Mouse (Mus musculus) MN1 (cell line): ENCODE measurements at regions not wholly inside any gene's neighbourhood (a gene's known extent, or its start where the extent isn't known, plus 50 kb on each side); places are given as distances from the start of the nearest gene placed in this dataset.

ENCODE experiments used
- DNase-seq: peaks from one replicate; pipeline ENCODE4 v3.0.0-alpha.2; 2016; ENCODE audit warnings: low spot score

DNA sequence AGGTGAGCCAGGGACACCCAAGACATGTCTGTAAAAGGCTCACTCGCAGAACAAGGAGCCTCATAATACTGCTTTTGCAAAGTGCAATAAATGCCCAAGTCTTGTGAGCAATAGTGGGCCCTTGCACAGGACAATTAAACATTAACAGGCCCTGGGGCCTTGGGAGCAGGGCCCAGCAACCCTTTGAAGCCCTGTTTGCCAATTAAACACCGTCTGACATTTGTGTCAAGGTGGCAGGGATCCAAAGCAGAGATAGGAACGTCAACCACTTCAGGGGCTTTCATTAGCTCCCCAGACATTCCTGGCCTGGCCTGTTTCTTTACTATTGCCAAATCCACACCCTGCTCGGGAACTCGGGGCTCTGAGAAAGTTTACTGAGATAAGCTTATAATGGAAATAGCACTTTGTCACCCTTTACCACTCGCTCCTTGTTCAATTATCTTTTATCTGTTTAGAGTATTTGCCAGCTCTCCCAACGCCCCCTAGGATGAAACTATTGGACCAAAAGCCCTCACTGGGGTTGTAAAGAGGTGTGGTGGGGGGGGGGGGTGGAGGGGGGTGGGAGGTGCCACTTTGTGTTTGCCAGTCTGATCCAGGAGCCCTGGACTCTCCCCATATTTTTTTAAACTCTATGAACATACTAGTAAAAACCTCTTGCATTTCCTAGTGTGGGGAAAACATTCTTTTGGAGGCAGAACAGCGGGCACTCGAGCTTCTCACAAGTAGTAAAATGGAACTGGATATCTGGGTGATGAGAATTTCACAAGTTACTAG is 247.4 kb downstream of the Fam49a start:
- no peak for DNase-seq

DNA sequence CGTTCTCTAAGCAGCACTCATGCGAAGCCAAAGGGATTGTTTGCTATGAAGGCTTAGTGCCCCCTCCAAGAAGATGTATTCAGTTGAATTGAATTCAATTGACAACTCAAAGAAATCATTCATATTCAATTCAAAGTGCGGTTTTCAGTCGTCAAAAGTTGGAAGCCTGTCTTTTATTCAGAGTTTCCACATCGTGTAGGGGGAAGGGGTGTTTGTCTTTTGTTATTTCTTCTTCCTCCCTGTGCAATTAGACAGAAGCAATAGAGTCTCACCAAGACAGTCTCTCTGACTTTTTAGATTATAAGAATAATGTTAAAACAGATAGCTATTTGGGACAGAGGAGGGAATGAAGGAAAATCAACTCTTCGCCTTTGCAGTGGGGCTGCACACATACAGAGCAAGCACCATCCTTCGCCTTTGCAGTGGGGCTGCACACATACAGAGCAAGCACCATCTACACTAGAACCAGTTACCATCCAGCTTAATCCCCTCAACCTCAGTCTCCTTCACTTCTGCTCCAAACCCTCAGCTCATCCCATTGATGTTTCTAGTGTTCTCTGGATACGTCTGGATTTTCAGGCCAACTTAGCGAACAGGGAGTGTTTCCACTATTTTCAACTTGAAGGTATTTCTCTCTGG is 246.7 kb downstream of the Fam49a start:
- no peak for DNase-seq

DNA sequence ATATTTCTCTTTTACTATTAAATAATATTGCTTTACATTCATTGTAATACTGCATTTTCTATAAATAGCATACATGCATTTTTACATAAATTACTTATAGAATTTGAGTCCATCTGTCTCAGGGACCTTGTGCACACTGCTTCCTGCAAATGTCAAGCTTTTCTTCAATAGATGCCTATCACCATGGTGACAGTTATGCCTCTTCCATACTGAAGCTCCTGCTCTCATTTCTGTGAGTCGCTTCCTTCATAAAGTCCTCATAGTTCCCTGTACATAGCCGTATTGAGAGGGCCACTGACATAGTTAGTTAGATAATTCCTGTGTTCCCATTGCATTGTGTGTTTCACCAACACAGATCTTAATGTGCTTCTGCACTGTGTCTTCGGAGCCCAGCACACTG is 244.7 kb downstream of the Fam49a start:
- DNase-seq: no peak

DNA sequence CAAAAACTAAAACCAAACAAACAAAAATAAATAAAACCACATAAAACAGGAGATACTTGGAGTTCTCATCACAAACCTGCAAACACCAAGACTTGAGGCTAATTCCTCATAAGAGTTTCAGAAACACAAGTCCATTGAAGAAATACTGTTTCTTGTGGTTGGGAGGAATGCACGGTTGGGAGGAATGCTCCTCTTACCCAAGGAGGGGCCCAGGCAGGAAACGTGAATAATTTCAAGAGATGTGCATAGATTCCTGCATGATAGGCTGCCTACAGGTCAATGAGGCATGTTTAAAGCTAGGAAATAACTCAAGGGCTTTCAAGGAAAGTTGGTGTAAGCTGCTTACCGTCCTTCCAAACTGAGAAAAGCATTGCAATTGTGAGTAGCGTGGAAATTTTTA is 243.7 kb downstream of the Fam49a start:
- no peak for DNase-seq

DNA sequence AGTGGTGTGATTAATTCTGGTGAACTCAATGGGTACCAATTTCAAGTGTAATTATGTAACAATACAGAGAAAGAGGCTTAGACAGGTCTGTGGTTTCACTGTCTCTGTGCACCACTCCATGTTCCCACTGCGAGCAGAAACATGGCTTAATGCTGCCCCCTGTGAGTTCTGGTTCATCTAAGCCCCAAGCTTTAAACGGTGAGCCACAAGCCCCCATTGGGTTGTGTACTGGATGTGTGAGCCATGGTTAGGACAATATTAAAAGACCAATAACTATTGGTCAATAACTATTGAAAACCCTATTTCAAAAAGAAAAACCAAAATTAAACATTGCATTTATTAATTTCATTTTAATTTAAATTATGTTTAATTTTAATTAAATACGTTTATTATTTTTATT is 238.0 kb downstream of the Fam49a start:
- DNase-seq: no peak

DNA sequence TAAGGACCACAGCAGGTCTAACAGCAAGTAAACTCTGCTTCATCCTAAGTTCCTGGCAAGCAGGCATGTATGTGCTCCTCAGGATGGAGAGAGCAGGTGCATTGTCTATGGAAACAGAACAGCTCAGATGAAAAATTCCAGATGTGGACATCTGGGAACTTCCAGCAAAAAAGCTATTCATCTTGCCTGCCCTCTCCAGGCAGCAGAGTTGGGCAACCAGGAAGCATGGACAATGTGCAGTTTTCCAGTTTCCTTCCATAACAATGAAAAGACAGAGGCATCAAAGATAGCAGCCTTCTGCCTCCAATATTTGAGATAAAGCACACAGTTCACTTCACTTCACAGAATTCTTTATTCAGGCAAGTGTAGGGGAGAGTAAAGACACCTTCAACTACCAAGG is 236.7 kb downstream of the Fam49a start:
- DNase-seq: no peak

DNA sequence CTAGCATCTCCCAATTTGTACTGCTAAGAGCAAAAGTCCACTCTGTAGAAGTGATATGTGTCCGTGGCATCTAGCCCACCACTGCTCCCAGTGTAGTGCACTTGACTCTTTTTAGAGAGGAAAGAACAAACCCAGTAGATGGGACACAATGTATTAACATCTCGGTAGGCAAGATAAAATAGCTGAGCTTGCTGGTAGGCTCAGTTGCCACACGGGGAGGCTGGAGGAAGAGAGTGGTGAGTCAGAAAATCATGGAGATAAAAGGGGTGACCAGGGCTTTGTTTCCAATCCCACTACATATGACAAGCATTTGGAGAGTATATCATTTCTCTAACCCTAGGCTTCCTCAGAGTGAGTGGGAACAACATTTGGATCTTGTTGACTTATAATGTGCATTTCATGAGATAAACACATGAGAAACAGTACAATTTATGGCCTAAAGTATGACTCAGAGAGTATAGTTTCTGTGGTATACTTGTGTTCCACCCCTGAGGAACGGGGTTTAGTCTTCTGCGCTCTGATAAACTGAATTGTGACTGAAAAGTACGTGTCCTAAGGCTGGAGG is 235.4 kb downstream of the Fam49a start:
- no peak for DNase-seq

DNA sequence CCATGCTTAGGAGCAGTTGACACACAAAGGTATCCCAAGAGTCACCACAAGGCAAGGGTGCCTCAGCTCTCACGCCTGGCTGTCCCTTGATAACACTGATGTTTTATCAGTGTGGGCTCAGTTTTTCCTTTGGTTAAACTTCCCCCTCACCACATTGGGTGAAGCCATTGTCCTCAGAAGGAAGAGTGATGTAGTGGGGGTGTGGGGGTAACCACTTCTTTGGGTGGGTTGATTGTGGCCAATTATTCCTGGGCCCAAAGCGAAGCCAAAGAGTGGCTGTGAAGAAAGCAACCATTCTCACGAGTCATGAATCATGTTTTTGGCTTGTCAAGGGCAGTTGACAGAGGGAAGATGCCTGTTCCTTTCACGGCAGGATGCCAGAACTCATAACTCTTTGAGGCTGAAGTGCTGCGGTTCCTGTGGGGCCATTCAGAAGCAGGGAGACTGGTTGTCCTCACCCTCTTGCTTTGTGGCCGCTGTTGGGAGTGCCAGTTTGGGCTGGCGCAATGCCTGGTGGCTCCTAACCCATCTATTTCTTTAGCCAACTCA is 234.7 kb downstream of the Fam49a start:
- DNase-seq: no peak

DNA sequence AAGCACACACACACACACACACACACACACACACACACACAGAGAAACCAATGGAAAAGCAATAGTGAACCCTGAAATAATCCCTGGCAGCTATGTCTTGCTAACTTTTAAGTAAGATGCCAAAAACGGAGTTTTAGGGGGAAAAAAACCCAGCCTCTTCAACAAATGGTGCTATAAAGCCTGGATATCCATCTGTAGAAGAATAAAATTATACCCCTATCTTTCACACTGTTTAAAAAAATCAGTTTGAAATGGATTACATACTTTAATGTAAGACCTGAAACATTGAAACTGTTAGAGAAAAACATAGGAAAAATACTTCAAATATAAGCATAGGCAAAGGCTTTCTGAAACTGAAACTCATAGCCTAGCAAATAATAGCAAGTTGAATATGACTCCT is 228.2 kb downstream of the Fam49a start:
- DNase-seq: no peak

DNA sequence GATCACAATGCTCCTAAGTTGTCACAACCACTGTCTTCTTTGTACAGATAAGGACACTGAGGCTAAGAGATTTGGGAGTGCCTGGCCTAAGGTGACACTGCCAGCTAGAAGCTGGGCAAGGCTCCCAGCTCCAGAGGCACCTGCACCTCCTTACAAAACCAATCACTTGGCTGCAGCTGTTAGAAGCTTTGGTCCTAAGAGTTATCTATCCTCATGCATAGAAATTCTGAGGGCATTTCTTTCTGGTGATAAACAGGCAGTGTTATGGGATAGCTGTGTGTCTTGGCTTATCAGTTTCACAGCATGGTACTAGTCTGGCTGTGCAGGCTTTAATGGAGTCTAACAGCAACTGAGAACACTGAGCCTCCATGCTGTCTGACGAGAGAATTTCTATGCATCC is 226.2 kb downstream of the Fam49a start:
- no peak for DNase-seq

DNA sequence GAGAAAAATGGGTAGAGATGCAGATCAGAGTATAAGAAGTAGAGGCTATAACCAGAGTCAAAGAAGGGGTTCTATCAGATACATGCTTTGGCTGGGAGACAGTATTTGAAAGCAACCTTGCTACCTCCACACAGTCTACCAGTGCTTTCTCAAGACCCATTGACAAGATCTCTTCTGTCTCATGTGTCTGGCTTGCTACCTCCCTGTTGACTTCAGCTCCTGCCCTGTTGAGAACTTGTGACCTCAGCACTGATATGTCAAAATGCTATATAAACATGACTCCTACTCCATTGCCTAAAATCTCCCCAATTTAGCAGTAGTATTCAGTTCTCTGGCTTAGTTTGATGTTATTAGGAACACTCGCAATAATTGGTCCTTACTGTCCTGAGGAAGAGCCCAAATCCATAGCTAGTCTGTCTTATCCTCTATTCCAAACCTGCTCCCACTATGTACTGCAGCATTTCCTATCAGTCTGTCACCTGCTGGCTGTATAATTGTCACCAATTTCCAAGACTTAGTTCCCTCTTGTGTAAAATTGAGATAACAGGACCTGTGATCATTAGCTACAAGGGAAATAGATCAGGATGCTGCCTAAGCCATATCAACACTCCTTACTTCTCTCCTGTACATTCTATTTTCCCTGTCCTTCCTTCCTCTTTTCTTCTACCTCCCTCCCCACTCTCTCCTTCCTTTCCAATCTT is 224.9 kb downstream of the Fam49a start:
- DNase-seq: no peak

DNA sequence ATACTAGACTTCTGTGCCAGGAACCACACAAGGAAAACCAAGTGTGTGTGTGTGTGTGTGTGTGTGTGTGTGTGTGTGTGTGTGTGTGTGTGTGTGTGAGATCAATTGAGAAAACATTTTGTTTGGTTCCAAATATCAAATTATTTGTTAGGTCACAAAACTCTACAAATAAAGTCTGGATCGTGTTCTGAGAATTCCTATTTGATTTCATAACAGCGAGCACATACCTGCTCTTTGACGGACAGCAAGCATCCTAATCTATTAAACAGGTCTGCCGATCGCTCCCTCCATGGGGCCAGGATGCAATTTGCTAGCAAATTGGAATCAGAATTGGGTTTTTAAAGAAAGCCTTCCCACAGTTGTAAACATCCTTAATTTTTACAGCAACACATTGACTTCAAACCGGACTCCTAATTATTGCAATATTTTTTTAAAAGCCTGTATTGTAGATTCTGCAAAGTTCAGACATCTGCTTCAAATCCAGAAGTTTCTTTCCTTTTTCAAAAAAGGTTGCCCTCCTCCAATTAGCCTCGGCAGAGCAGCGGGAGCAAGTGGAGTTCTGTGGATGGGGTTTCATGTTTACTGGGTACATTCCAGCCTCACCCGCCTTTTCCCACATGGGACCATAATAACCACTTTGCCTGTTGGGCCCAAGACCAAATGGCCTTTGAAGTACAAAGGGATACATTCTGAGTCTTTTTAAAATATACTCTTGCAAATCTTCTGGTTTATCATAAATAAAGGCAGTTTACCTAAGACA is 223.2 kb downstream of the Fam49a start:
- no peak for DNase-seq

DNA sequence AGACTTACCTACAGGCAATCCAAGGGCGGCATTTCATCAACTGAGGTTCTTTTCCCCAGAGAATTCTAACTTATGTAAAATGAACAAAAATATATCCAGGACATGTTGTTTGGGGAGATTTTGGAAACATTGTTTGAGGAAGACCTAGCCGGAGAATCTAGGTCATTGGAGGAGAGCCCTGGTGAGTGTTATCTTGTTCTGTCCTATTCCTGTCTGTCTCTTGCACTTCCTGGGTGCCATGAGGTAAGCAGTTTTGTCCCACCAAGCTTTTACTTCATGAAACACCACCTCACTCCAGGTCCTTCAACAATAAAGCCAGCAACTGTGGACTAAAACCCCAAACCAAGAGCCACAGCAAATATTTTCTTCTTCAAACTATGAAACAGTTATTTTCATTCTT is 218.5 kb downstream of the Fam49a start:
- DNase-seq: no peak

DNA sequence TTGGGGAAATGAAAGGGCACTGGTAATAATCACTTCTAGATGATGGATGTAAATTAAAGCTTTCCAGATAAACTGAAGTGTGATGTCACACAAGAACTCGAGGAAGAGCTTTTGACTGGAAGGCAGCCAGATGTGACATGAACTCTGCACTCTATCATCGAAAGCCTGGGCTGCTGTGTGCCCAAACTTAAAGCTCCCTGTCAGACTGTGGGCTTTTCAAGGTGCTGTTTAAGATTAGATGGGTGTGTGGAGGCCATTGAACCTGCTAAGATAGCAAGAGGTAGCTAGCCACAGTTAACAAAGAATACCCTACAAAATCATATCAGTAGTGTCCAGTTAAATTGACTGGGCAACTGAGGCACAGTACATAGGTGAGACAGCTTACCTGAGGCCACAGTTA is 190.1 kb downstream of the Fam49a start:
- no peak for DNase-seq

DNA sequence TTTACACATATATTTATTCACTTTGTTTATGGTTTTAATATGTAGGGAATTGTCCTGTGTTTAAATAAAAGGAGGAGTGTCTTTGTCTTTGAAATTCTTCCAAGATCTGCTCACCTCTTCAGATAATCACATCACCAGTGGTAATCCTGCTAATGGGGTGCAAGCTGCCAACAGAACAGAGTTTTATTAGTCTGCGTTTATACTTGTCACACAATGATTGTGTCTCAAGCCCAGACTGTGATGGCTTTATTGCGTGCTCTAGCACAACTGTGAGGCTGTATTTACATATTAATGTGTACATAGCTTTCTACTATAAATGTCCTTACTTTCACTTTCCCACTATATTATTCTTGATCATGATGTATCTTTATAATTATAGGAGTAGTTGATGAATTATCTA is 184.8 kb downstream of the Fam49a start:
- no peak for DNase-seq

DNA sequence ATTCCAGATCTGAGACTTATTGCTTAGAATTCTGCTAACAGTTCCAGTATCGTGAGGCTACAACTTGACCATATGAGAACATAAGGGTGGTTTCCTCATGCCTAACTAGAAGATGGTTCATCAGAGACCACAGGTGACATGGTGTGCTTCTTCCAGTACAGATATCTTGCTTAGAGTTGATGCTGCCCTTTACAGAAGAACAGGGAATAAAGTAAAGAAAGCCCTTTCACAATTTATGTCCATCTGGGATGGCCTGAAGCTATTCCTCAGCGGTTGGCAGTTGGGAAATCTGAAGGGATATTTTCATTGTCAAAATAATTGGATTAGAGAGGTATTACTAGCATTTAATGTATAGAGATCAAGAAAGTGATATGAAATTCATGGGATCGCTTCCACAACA is 184.3 kb downstream of the Fam49a start:
- DNase-seq: no peak

DNA sequence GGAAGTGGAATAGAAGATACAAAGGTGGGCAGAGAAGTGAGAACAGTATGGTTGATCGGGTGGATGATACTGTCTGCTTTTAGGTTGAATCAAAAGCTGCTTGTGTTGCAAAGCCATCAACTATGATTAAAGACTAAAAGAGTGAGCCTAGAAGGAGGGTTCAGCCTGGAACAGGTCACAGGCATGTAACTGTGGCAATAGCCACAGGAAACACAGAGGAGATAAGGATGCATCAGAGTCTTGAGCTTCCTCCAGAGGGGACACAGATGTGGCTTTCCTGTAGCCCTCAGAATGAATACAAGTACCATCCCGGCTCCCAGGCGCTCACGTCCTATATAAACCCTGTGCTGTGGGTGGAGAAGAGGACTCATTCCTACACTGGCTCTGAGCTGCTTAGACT is 180.9 kb downstream of the Fam49a start:
- DNase-seq: no peak

DNA sequence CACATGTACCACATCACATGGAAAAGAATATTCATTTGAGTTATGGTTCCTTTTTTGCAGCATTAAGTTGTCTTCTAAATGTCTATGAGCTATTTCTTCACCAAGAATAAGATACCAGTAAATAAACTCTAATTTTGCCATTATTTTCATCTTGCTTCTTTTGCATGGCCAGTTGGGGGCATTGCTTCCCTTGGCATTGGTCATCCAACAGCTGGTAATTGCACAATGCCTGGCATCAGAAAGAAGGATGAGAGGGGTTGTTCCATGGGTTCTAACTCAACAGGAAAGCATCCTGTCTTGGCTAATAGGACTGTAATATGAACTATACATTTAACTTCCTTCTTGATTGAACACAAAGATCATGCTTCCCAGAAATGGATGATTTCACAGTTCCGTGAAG is 174.4 kb downstream of the Fam49a start:
- DNase-seq: no peak

DNA sequence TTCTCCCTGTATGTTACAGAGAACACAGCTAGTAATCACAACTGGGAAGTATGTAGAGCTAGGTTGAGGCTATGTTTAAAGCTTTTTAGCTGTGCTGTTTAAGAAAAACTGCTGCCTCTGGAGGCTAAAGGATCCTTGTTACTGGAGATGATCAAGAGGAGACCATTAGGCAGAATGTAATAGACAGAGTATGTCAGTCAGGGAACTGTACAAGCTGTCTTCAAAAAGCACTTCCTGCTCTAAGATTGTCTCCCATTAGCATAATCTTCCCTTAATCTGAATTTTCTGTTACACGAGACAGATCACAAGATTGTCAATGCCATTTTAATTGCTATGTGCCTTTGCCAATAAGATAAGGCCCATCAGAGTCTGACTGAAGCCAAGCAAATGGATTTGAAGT is 170.7 kb downstream of the Fam49a start:
- no peak for DNase-seq
